Mouse (Mus musculus) lung, adult 2 months (tissue): ENCODE results near the gene Pld5.

Source experiments
- CTCF ChIP-seq: fragments of 200-500 bp; IDR thresholded peaks from 2 replicates; pipeline ENCODE4 v1.5.1; 2011; ENCODE audit warnings: mild to moderate bottlenecking, low read length, control low read depth; ENCODE audit not compliant: insufficient read depth
- POLR2A ChIP-seq: fragments of 200-500 bp; IDR thresholded peaks from 2 replicates; pipeline ENCODE4 v1.6.1; 2011; ENCODE audit warnings: low read depth, mild to moderate bottlenecking, control low read depth, low read length, borderline replicate concordance; ENCODE audit errors: extremely low read depth

- TF ChIP-seq CTCF (no peak), POLR2A (no peak)
Observed at GRCm38 (mm10) chr1:175913728-175914303, 361.3 kb downstream of the Pld5 start.
